Mouse (Mus musculus): ENCODE data around the gene Git1. TPM values are rescaled to one million over a fixed set of nuclear protein-coding genes. Genes with fewer than 3 reads are reported as not detected.

The Git1 gene
- total RNA-seq, 2 experiments from 2014 or later = 9.2 to 11.6 TPM

- no peak for ATAC-seq (replicated peaks; ENCODE audit: low FRiP score, poor library complexity, severe bottlenecking)
These were observed 17.1 kb upstream of the Git1 start for GRCm38 (mm10) chr11:77476216-77476615.

GRCm38 (mm10) chr11:77476895-77477294 lies 16.5 kb upstream of the Git1 start:
- no peak for ATAC-seq (replicated peaks; ENCODE audit: low FRiP score, poor library complexity, severe bottlenecking)

GRCm38 (mm10) chr11:77483043-77483442 lies 10.3 kb upstream of the Git1 start:
- ATAC-seq (replicated peaks; ENCODE audit: low FRiP score, poor library complexity, severe bottlenecking) = no peak

GRCm38 (mm10) chr11:77483510-77484255 lies 9.7 kb upstream of the Git1 start:
- ATAC-seq (replicated peaks; ENCODE audit: low FRiP score, poor library complexity, severe bottlenecking) = no peak

GRCm38 (mm10) chr11:77485229-77485628 lies 8.1 kb upstream of the Git1 start:
- no peak for ATAC-seq (replicated peaks; ENCODE audit: low FRiP score, poor library complexity, severe bottlenecking)

GRCm38 (mm10) chr11:77486798-77487197 lies 6.6 kb upstream of the Git1 start:
- no peak for ATAC-seq (replicated peaks; ENCODE audit: low FRiP score, poor library complexity, severe bottlenecking)

- ATAC-seq (replicated peaks; ENCODE audit: low FRiP score, poor library complexity, severe bottlenecking) = no peak
These were observed 4.4 kb upstream of the Git1 start for GRCm38 (mm10) chr11:77488771-77489581.

GRCm38 (mm10) chr11:77489591-77490235 lies 3.6 kb upstream of the Git1 start, which contains the start of gene Ankrd13b:
TSS of gene Ankrd13b (minus strand) at chr11:77489678.
- no peak for ATAC-seq (replicated peaks; ENCODE audit: low FRiP score, poor library complexity, severe bottlenecking)

DNA sequence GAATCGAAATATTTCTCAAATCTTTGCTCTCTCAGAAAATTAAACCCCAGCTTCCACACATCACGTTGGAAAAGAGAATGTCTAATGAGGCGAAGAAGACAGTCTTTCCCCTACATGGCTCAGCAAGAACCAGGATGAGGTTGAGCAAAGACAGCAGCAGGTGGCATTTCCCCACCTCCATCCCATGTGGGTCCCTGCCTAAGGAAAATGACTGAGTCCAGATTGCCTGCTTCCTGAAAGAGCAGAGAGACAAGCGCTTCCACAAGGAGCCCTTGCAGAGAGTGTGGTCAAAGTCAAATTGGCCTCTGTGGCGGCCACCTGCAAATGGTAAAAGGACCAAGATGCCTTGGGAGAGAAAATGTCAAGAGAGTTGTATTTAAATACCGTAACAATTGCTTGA lies 2.9 kb upstream of the Git1 start:
- no peak for ATAC-seq (replicated peaks; ENCODE audit: low FRiP score, poor library complexity, severe bottlenecking)

GRCm38 (mm10) chr11:77491123-77491501 lies 2.2 kb upstream of the Git1 start:
- ATAC-seq (replicated peaks; ENCODE audit: low FRiP score, poor library complexity, severe bottlenecking) = peak; percentile 76

DNA sequence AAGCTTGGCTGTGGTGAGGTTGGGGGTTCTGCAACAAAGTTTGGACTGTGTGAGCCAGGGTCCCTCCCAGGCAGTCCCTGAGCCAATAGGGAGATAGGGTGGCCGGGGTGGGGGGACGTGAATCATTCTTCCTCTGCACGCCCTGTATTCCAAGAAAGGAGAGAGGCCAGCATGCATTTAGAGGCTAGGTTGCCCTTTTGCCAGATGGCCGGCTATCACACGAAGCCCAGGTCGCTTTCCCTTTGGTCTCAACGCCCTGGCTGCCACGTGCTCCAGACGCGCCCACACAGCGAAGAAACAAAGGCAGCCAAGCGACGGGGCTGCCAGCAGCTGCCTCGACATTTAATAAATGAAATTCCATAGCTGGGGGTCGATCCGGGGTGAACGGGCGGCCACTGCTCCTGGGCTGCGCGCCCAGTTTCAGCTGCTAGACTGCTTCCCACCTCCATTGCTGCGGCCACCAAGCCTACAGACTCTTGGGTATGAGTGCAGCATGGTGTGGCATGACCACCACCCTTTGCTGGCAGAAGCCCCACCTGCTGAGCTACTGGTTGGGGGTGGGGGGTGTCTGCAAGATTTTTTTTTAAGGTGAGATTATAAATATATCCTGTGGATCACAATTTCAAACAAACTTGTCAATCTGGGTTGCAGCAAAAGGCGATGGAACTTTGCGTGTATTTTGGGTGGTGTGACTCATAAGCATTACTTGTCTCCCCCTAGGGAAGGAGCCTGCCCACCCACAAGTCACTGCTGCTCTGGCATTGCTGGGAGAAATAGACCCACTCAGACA lies 1.7 kb upstream of the Git1 start:
- no peak for ATAC-seq (replicated peaks; ENCODE audit: low FRiP score, poor library complexity, severe bottlenecking)

GRCm38 (mm10) chr11:77492311-77492871 lies 971 bp upstream of the Git1 start:
- no peak for ATAC-seq (replicated peaks; ENCODE audit: low FRiP score, poor library complexity, severe bottlenecking)

GRCm38 (mm10) chr11:77492911-77493332 lies 440 bp upstream of the Git1 start:
- peak; percentile 86 for ATAC-seq (replicated peaks; ENCODE audit: low FRiP score, poor library complexity, severe bottlenecking)

GRCm38 (mm10) chr11:77494344-77494676 lies 948 bp downstream of the Git1 start:
- no peak for ATAC-seq (replicated peaks; ENCODE audit: low FRiP score, poor library complexity, severe bottlenecking)

DNA sequence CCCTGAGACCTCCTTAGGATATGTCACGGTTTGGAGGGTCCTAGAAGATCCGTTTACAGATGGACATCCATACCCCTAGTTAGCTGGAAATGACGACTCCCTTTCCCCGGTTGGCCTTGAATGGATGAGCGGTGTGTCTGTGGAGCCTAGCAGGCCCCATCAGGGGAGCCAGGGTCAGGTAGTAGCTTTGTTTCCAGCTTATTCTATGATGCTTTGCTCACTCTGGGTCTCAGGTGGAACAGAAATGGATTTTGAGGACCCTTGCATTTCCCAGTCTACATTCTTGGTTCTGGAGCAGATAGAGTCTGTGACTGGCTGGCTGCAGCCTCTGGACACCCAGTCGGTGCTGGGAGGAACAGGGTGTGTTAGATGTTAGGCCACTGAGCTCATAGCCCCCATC lies 1.4 kb downstream of the Git1 start:
- no peak for ATAC-seq (replicated peaks; ENCODE audit: low FRiP score, poor library complexity, severe bottlenecking)

DNA sequence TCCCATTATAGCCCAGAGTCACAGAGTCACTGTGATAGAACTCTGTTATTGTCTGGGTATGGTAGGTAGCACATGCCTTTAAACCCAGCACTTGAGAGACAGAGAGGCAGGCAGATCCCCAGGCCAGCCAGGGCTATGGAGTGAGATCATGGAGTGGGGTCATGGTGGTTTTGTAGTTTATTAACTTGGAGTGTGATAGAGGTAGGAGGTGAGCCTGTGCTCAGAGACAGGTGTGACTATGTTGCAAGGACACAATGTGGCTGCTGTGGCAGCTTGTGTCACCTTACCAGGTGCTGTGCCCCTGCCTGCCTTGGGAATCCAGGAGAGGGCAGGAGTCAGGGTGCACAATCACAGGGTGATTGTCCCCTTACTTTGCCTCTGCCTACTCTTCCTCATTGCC lies 2.1 kb downstream of the Git1 start:
- ATAC-seq (replicated peaks; ENCODE audit: low FRiP score, poor library complexity, severe bottlenecking) = no peak

DNA sequence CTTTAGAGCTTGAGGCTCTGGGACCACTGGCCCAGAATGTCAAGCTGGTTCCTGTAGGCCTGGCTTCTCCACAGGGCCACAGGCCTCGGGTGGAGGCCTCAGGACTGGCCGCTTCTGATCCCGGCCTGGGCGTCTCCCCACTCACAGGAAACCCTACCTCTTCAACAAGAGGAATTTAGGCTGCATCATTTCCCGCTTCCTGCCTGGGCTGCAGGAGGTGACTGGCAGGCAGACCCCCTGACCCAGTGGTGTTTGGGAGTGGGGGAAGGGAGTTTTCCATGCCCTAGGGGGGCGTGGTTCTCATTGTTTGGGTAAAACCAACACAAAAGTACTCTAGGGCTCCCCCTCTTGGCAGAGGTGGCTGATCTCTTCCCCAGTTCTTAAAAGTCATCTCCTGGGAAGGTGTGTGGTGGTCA lies 4.0 kb downstream of the Git1 start:
- ATAC-seq (replicated peaks; ENCODE audit: low FRiP score, poor library complexity, severe bottlenecking) = no peak

GRCm38 (mm10) chr11:77497851-77498250 lies 4.5 kb downstream of the Git1 start:
- no peak for ATAC-seq (replicated peaks; ENCODE audit: low FRiP score, poor library complexity, severe bottlenecking)

- ATAC-seq (replicated peaks; ENCODE audit: low FRiP score, poor library complexity, severe bottlenecking) = no peak
These were observed 5.1 kb downstream of the Git1 start for GRCm38 (mm10) chr11:77498261-77499139.

Data from erythroid progenitor cell, adult 5-6 weeks (primary cell).